Comparison of ENCODE assay signal across 13 mouse cellular contexts in genomic region chr8:112045182-112045581, GRCm38 (mm10). TPM values are rescaled to one million over a fixed set of nuclear protein-coding genes. Genes with fewer than 3 reads are reported as not detected.
DNase-seq lines count a peak whose midpoint lies in the region; ATAC-seq and TF ChIP-seq lines count a peak whose summit lies in the region.
"Had no signal": no experiment of that assay in that cellular context is flagged by ENCODE, and none has a peak within 500 bp of the region (broad histone marks: within the 10 kb centered on the region; RNA-seq: fewer than 3 reads in every experiment).

No protein-coding gene starts in this region.

- WGBS in forebrain, postnatal 0 days, result 87% methylated on average over 5 of the region's 5 CpGs
- WGBS in forebrain, embryonic 12.5 days, result 84% methylated on average over 4 of the region's 5 CpGs
- WGBS in liver, embryonic 11.5 days, result 66% methylated on average over 5 of the region's 5 CpGs

- no peak overlapping the region for H3K4me3 ChIP-seq in forebrain, postnatal 0 days (ENCODE audit: low read depth, low read length)
- no peak overlapping the region for H3K4me3 ChIP-seq in forebrain, embryonic 12.5 days (replicated peaks)
- H3K4me3 ChIP-seq in liver, embryonic 11.5 days (ENCODE audit: low read depth, low read length), result no peak overlapping the region
- H3K4me3 ChIP-seq in G1E (ENCODE audit: low read depth, low read length), result no peak overlapping the region
- H3K4me3 ChIP-seq: embryonic facial prominence, embryonic 13.5 days; forebrain, embryonic 15.5 days; hindbrain, embryonic 15.5 days had no signal

- H3K36me3 ChIP-seq in forebrain, postnatal 0 days (ENCODE audit: insufficient read depth), result no peaks in the 10 kb centered on the region
- H3K36me3 ChIP-seq in forebrain, embryonic 12.5 days (replicated peaks), result no peaks in the 10 kb centered on the region
- H3K36me3 ChIP-seq in liver, embryonic 11.5 days (ENCODE audit: control insufficient read depth, insufficient read depth, low read length), result no peaks in the 10 kb centered on the region
- H3K36me3 ChIP-seq in G1E (replicated peaks), result no peaks in the 10 kb centered on the region
- no peaks in the 10 kb centered on the region for H3K36me3 ChIP-seq in splenic B cell, adult 2 months (ENCODE audit: control insufficient read depth, insufficient read depth, low read length, poor library complexity, severe bottlenecking)
- H3K36me3 ChIP-seq: embryonic facial prominence, embryonic 13.5 days; forebrain, embryonic 15.5 days; hindbrain, embryonic 15.5 days had no signal

- no peaks in the 10 kb centered on the region for H3K4me1 ChIP-seq in forebrain, postnatal 0 days (ENCODE audit: insufficient read depth)
- H3K4me1 ChIP-seq in forebrain, embryonic 12.5 days, result no peaks in the 10 kb centered on the region
- no peaks in the 10 kb centered on the region for H3K4me1 ChIP-seq in liver, embryonic 11.5 days (replicated peaks; ENCODE audit: control insufficient read depth, insufficient read depth, low read length)
- H3K4me1 ChIP-seq in G1E (ENCODE audit: insufficient read depth, low read depth, low read length), result no peaks in the 10 kb centered on the region
- H3K4me1 ChIP-seq: embryonic facial prominence, embryonic 13.5 days; forebrain, embryonic 15.5 days; hindbrain, embryonic 15.5 days had no signal

- no peaks in the 10 kb centered on the region for H3K27me3 ChIP-seq in forebrain, postnatal 0 days (ENCODE audit: insufficient read depth, low read length)
- no peaks in the 10 kb centered on the region for H3K27me3 ChIP-seq in forebrain, embryonic 12.5 days
- no peaks in the 10 kb centered on the region for H3K27me3 ChIP-seq in liver, embryonic 11.5 days (replicated peaks; ENCODE audit: control insufficient read depth, insufficient read depth, low read length)
- H3K27me3 ChIP-seq in G1E (ENCODE audit: insufficient read depth, low read length), result no peaks in the 10 kb centered on the region
- H3K27me3 ChIP-seq in splenic B cell, adult 2 months (ENCODE audit: control insufficient read depth, insufficient read depth, low read length, poor library complexity, severe bottlenecking), result no peaks in the 10 kb centered on the region
- H3K27me3 ChIP-seq: embryonic facial prominence, embryonic 13.5 days; forebrain, embryonic 15.5 days; hindbrain, embryonic 15.5 days had no signal

- no peak for DNase-seq in forebrain, postnatal 0 days
- DNase-seq in liver, result peak; percentile 17
- no peak for DNase-seq in liver, embryonic 11.5 days (ENCODE audit: low spot score)
- no peak for DNase-seq in G1E (ENCODE audit: low spot score)
- DNase-seq in splenic B cell, adult 2 months (ENCODE audit: low read depth, low spot score), result peak; percentile 21
- DNase-seq in adrenal gland, postnatal 4 days (ENCODE audit: low spot score in 2 of 2), result no peak

- no peak for ATAC-seq in forebrain, postnatal 0 days
- no peak for ATAC-seq in forebrain, embryonic 12.5 days (ENCODE audit: low FRiP score)
- ATAC-seq in liver, embryonic 11.5 days (replicated peaks; ENCODE audit: low FRiP score), result no peak
- no peak for ATAC-seq in G1E (ENCODE audit: extremely low read depth, insufficient number of reproducible peaks, low FRiP score, poor library complexity, severe bottlenecking)
- no peak for ATAC-seq in megakaryocyte, adult 5-6 weeks (ENCODE audit: poor library complexity, severe bottlenecking)

- no peak overlapping the region for H3K27ac ChIP-seq in forebrain, postnatal 0 days (ENCODE audit: low read depth, low read length)
- H3K27ac ChIP-seq in forebrain, embryonic 12.5 days, result no peak overlapping the region
- no peak overlapping the region for H3K27ac ChIP-seq in liver, embryonic 11.5 days (ENCODE audit: low read depth, low read length)
- H3K27ac ChIP-seq: embryonic facial prominence, embryonic 13.5 days; forebrain, embryonic 15.5 days; hindbrain, embryonic 15.5 days had no signal

- TF ChIP-seq CTCF in forebrain, postnatal 0 days (IDR thresholded peaks at IDR 0.05; ENCODE audit: low read depth), result peak; percentile 48
- TF ChIP-seq CTCF in G1E (IDR thresholded peaks at IDR 0.05; ENCODE audit: low read depth, low read length), result 0 out of 2 replicates have a peak, but pooled peaks have one; percentile 10

- H3K4me2 ChIP-seq in forebrain, postnatal 0 days (ENCODE audit: low read depth), result no peak overlapping the region
- H3K4me2 ChIP-seq in forebrain, embryonic 12.5 days, result no peak overlapping the region
- no peak overlapping the region for H3K4me2 ChIP-seq in liver, embryonic 11.5 days
- H3K4me2 ChIP-seq: embryonic facial prominence, embryonic 13.5 days; forebrain, embryonic 15.5 days; hindbrain, embryonic 15.5 days had no signal

- H3K9ac ChIP-seq in forebrain, postnatal 0 days, result no peak overlapping the region
- H3K9ac ChIP-seq in forebrain, embryonic 12.5 days, result no peak overlapping the region
- H3K9ac ChIP-seq in liver, embryonic 11.5 days (ENCODE audit: low read depth, low read length), result no peak overlapping the region
- H3K9ac ChIP-seq: embryonic facial prominence, embryonic 13.5 days; forebrain, embryonic 15.5 days; hindbrain, embryonic 15.5 days had no signal

- H3K9me3 ChIP-seq in forebrain, postnatal 0 days (ENCODE audit: low read length), result no peaks in the 10 kb centered on the region
- H3K9me3 ChIP-seq in forebrain, embryonic 12.5 days, result 0 out of 2 replicates have a peak, but pooled peaks cover 3% of the 10 kb centered on the region
- no peaks in the 10 kb centered on the region for H3K9me3 ChIP-seq in liver, embryonic 11.5 days (ENCODE audit: control insufficient read depth, low read length)
- no peaks in the 10 kb centered on the region for H3K9me3 ChIP-seq in G1E (replicated peaks)
- H3K9me3 ChIP-seq: embryonic facial prominence, embryonic 13.5 days; forebrain, embryonic 15.5 days; hindbrain, embryonic 15.5 days had no signal

RNA-seq across cellular contexts. Expression of gene Gm6793, which starts 30.3 kb away (rescaled TPM):
- total RNA-seq in forebrain, postnatal 0 days (2014; rRNA removed), result not detected in 2 replicates
- 0.16 and 0.35 TPM in 2 replicates for polyA plus RNA-seq in forebrain, postnatal 0 days (2015; fragmentation: Nextera tagmentation; extraction: Ambion mirVana)
- polyA plus RNA-seq in forebrain, embryonic 12.5 days (2016; fragmentation: Nextera tagmentation; extraction: Ambion mirVana), result 0.74 and 0.88 TPM in 2 replicates
- polyA plus RNA-seq in liver, embryonic 11.5 days (2014; fragmentation: Nextera tagmentation; extraction: Ambion mirVana), result 1.0 and 1.1 TPM in 2 replicates
- total RNA-seq in G1E (2014; fragmentation: Nextera tagmentation) (not detected in 2 replicates), G1E (2017) (0.06 and 0.11 TPM in 2 replicates)
- polyA plus RNA-seq in G1E (2012), result 0.24 TPM in 1 of 2 replicates, not detected in the other
- total RNA-seq in megakaryocyte, adult 5-6 weeks (2015), result 0.41 and 1.9 TPM in 2 replicates
- 0.07 and 0.20 TPM in 2 replicates for total RNA-seq in megakaryocyte, adult 5-6 weeks (2017)
- total RNA-seq in adrenal gland, postnatal 4 days (2021), result not detected
- total RNA-seq: heart, adult 18-20 months; layer of hippocampus, adult 8-10 months had no signal

RNA-seq across cellular contexts. Expression of gene Terf2ip, which starts 34.0 kb away (rescaled TPM):
- 61.0 and 71.2 TPM in 2 replicates for total RNA-seq in forebrain, postnatal 0 days (2014; rRNA removed)
- 31.6 and 61.5 TPM in 2 replicates for polyA plus RNA-seq in forebrain, postnatal 0 days (2015; fragmentation: Nextera tagmentation; extraction: Ambion mirVana)
- polyA plus RNA-seq in forebrain, embryonic 12.5 days (2016; fragmentation: Nextera tagmentation; extraction: Ambion mirVana), result 37.0 and 38.7 TPM in 2 replicates
- polyA plus RNA-seq in liver, embryonic 11.5 days (2014; fragmentation: Nextera tagmentation; extraction: Ambion mirVana), result 15.2 and 17.3 TPM in 2 replicates
- 18.4 and 26.1 TPM in 2 replicates for total RNA-seq in G1E (2014; fragmentation: Nextera tagmentation)
- total RNA-seq in G1E (2017), result 18.1 and 20.6 TPM in 2 replicates
- 8.7 and 10.8 TPM in 2 replicates for polyA plus RNA-seq in G1E (2012)
- 9.4 and 11.9 TPM in 2 replicates for total RNA-seq in megakaryocyte, adult 5-6 weeks (2015)
- total RNA-seq in megakaryocyte, adult 5-6 weeks (2017), result 11.4 and 13.3 TPM in 2 replicates
- 10 to 100 TPM; 23.2 to 24.2 TPM for total RNA-seq in adrenal gland, postnatal 4 days (2021)

RNA-seq across cellular contexts. Expression of gene Kars, which starts 34.1 kb away (rescaled TPM):
- 125 and 136 TPM in 2 replicates for total RNA-seq in forebrain, postnatal 0 days (2014; rRNA removed)
- polyA plus RNA-seq in forebrain, postnatal 0 days (2015; fragmentation: Nextera tagmentation; extraction: Ambion mirVana), result 160 and 165 TPM in 2 replicates
- 210 and 225 TPM in 2 replicates for polyA plus RNA-seq in forebrain, embryonic 12.5 days (2016; fragmentation: Nextera tagmentation; extraction: Ambion mirVana)
- 261 and 283 TPM in 2 replicates for polyA plus RNA-seq in liver, embryonic 11.5 days (2014; fragmentation: Nextera tagmentation; extraction: Ambion mirVana)
- total RNA-seq in G1E (2014; fragmentation: Nextera tagmentation) (184 TPM in 2 replicates), G1E (2017) (177 TPM in 2 replicates)
- 87.8 and 113 TPM in 2 replicates for polyA plus RNA-seq in G1E (2012)
- total RNA-seq in megakaryocyte, adult 5-6 weeks (2015), result 42.1 and 50.9 TPM in 2 replicates
- 73.4 and 79.0 TPM in 2 replicates for total RNA-seq in megakaryocyte, adult 5-6 weeks (2017)
- total RNA-seq in adrenal gland, postnatal 4 days (2021), result 100 to 1,000 TPM; 131 to 133 TPM

RNA-seq across cellular contexts. Expression of gene Adat1, which starts 53.1 kb away (rescaled TPM):
- 4.5 TPM in 2 replicates for total RNA-seq in forebrain, postnatal 0 days (2014; rRNA removed)
- 3.4 and 4.3 TPM in 2 replicates for polyA plus RNA-seq in forebrain, postnatal 0 days (2015; fragmentation: Nextera tagmentation; extraction: Ambion mirVana)
- polyA plus RNA-seq in forebrain, embryonic 12.5 days (2016; fragmentation: Nextera tagmentation; extraction: Ambion mirVana), result 12.6 and 13.0 TPM in 2 replicates
- 12.7 and 17.8 TPM in 2 replicates for polyA plus RNA-seq in liver, embryonic 11.5 days (2014; fragmentation: Nextera tagmentation; extraction: Ambion mirVana)
- total RNA-seq in G1E (2014; fragmentation: Nextera tagmentation) (19.2 and 20.1 TPM in 2 replicates), G1E (2017) (7.6 and 8.2 TPM in 2 replicates)
- polyA plus RNA-seq in G1E (2012), result 1.5 and 3.3 TPM in 2 replicates
- 0.83 and 1.1 TPM in 2 replicates for total RNA-seq in megakaryocyte, adult 5-6 weeks (2015)
- total RNA-seq in megakaryocyte, adult 5-6 weeks (2017), result 1.5 and 1.7 TPM in 2 replicates
- 1 to 10 TPM; 3.6 TPM for total RNA-seq in adrenal gland, postnatal 4 days (2021)

Comparison
In these comparisons a context has a peak if more than half of its experiments do, and no peak if none do; other contexts are left out.
1. DNase-seq: peak in liver (single experiment) and splenic B cell, adult 2 months (single experiment); none in forebrain, postnatal 0 days (single experiment), liver, embryonic 11.5 days (single experiment), G1E (single experiment) and adrenal gland, postnatal 4 days (0 of 2).